Mouse (Mus musculus): ENCODE results near the gene Cacna2d2. TPM values are rescaled to one million over a fixed set of nuclear protein-coding genes. Genes with fewer than 3 reads are reported as not detected.

Cacna2d2 gene
- polyA plus RNA-seq, 1 experiment from 2014 or later: 0.15 TPM

GRCm38 (mm10) chr9:107417106-107417505 lies 17.7 kb downstream of the Cacna2d2 start:
- no peak for DNase-seq (ENCODE audit: low spot score)
- TF ChIP-seq EP300 (optimal IDR thresholded peaks at IDR 0.05) (no peak), CTCF (IDR thresholded peaks at IDR 0.05; ENCODE audit: low read depth) (no peak)
- H3K27me3 ChIP-seq (ENCODE audit: control insufficient read depth, insufficient read depth, low read length): no peaks in the 10 kb centered on the region
- 44% methylated on average over 6 of the region's 6 CpGs for WGBS
- no peak for ATAC-seq (ENCODE audit: low FRiP score, low TSS enrichment)
- H3K36me3 ChIP-seq (ENCODE audit: control insufficient read depth, insufficient read depth, low read length): no peaks in the 10 kb centered on the region
- no peak overlapping the region for H3K9ac ChIP-seq (ENCODE audit: low read length)
- no peaks in the 10 kb centered on the region for H3K9me3 ChIP-seq (ENCODE audit: control insufficient read depth, low read length)
- H3K4me3 ChIP-seq (ENCODE audit: low read depth, low read length): no peak overlapping the region
- H3K27ac ChIP-seq (replicated peaks): no peak overlapping the region
- no peak overlapping the region for H3K4me2 ChIP-seq (replicated peaks; ENCODE audit: low read depth)
- no peaks in the 10 kb centered on the region for H3K4me1 ChIP-seq (replicated peaks; ENCODE audit: control insufficient read depth, insufficient read depth)

- Histone ChIP-seq H3K9ac (ENCODE audit: low read length) (no peak overlapping the region), H3K27ac (replicated peaks) (no peak overlapping the region), H3K4me1 (replicated peaks; ENCODE audit: control insufficient read depth, insufficient read depth) (no peaks in the 10 kb centered on the region), H3K4me2 (replicated peaks; ENCODE audit: low read depth) (no peak overlapping the region), H3K9me3 (ENCODE audit: control insufficient read depth, low read length) (no peaks in the 10 kb centered on the region), H3K36me3 (ENCODE audit: control insufficient read depth, insufficient read depth, low read length) (no peaks in the 10 kb centered on the region), H3K27me3 (ENCODE audit: control insufficient read depth, insufficient read depth, low read length) (no peaks in the 10 kb centered on the region), H3K4me3 (ENCODE audit: low read depth, low read length) (no peak overlapping the region)
- ATAC-seq (ENCODE audit: low FRiP score, low TSS enrichment) (no peak), DNase-seq (ENCODE audit: low spot score) (no peak)
- WGBS: 65% methylated on average over 9 of the region's 9 CpGs
- TF ChIP-seq CTCF (IDR thresholded peaks at IDR 0.05; ENCODE audit: low read depth) (no peak), EP300 (optimal IDR thresholded peaks at IDR 0.05) (no peak)
These were observed 20.3 kb downstream of the Cacna2d2 start for GRCm38 (mm10) chr9:107419491-107420244.

- no peaks in the 10 kb centered on the region for H3K27me3 ChIP-seq (ENCODE audit: control insufficient read depth, insufficient read depth, low read length)
- no peak overlapping the region for H3K27ac ChIP-seq (replicated peaks)
- 76% methylated on average over 5 of the region's 5 CpGs for WGBS
- TF ChIP-seq CTCF (IDR thresholded peaks at IDR 0.05; ENCODE audit: low read depth) (no peak), EP300 (optimal IDR thresholded peaks at IDR 0.05) (no peak)
- no peak for ATAC-seq (ENCODE audit: low FRiP score, low TSS enrichment)
- no peaks in the 10 kb centered on the region for H3K9me3 ChIP-seq (ENCODE audit: control insufficient read depth, low read length)
- H3K4me2 ChIP-seq (replicated peaks; ENCODE audit: low read depth): no peak overlapping the region
- H3K36me3 ChIP-seq (ENCODE audit: control insufficient read depth, insufficient read depth, low read length): no peaks in the 10 kb centered on the region
- no peak overlapping the region for H3K9ac ChIP-seq (ENCODE audit: low read length)
- H3K4me1 ChIP-seq (replicated peaks; ENCODE audit: control insufficient read depth, insufficient read depth): no peaks in the 10 kb centered on the region
- no peak overlapping the region for H3K4me3 ChIP-seq (ENCODE audit: low read depth, low read length)
- no peak for DNase-seq (ENCODE audit: low spot score)
These were observed 21.5 kb downstream of the Cacna2d2 start for GRCm38 (mm10) chr9:107420898-107421297.

GRCm38 (mm10) chr9:107422878-107423277 lies 23.5 kb downstream of the Cacna2d2 start:
- TF ChIP-seq EP300 (optimal IDR thresholded peaks at IDR 0.05) (no peak), CTCF (IDR thresholded peaks at IDR 0.05; ENCODE audit: low read depth) (no peak)
- no peaks in the 10 kb centered on the region for H3K36me3 ChIP-seq (ENCODE audit: control insufficient read depth, insufficient read depth, low read length)
- WGBS: 27% methylated on average over 2 of the region's 2 CpGs
- no peak overlapping the region for H3K9ac ChIP-seq (ENCODE audit: low read length)
- H3K4me1 ChIP-seq (replicated peaks; ENCODE audit: control insufficient read depth, insufficient read depth): no peaks in the 10 kb centered on the region
- no peak overlapping the region for H3K4me2 ChIP-seq (replicated peaks; ENCODE audit: low read depth)
- H3K27ac ChIP-seq (replicated peaks): no peak overlapping the region
- no peak overlapping the region for H3K4me3 ChIP-seq (ENCODE audit: low read depth, low read length)
- no peak for ATAC-seq (ENCODE audit: low FRiP score, low TSS enrichment)
- no peaks in the 10 kb centered on the region for H3K9me3 ChIP-seq (ENCODE audit: control insufficient read depth, low read length)
- DNase-seq (ENCODE audit: low spot score): no peak
- no peaks in the 10 kb centered on the region for H3K27me3 ChIP-seq (ENCODE audit: control insufficient read depth, insufficient read depth, low read length)

GRCm38 (mm10) chr9:107424485-107425175 lies 25.2 kb downstream of the Cacna2d2 start:
- 68% methylated on average over 12 of the region's 12 CpGs for WGBS
- no peak for DNase-seq (ENCODE audit: low spot score)
- TF ChIP-seq EP300 (optimal IDR thresholded peaks at IDR 0.05): no peak
- no peak for TF ChIP-seq CTCF (IDR thresholded peaks at IDR 0.05; ENCODE audit: low read depth)

GRCm38 (mm10) chr9:107427876-107428275 lies 28.5 kb downstream of the Cacna2d2 start:
- TF ChIP-seq CTCF (IDR thresholded peaks at IDR 0.05; ENCODE audit: low read depth) (no peak), EP300 (optimal IDR thresholded peaks at IDR 0.05) (no peak)
- no peaks in the 10 kb centered on the region for H3K27me3 ChIP-seq (ENCODE audit: control insufficient read depth, insufficient read depth, low read length)
- no peak overlapping the region for H3K4me2 ChIP-seq (replicated peaks; ENCODE audit: low read depth)
- DNase-seq (ENCODE audit: low spot score) (no peak), ATAC-seq (ENCODE audit: low FRiP score, low TSS enrichment) (no peak)
- no peaks in the 10 kb centered on the region for H3K36me3 ChIP-seq (ENCODE audit: control insufficient read depth, insufficient read depth, low read length)
- H3K9ac ChIP-seq (ENCODE audit: low read length): no peak overlapping the region
- WGBS: 82% methylated on average over 7 of the region's 7 CpGs
- H3K27ac ChIP-seq (replicated peaks): no peak overlapping the region
- no peaks in the 10 kb centered on the region for H3K4me1 ChIP-seq (replicated peaks; ENCODE audit: control insufficient read depth, insufficient read depth)
- H3K9me3 ChIP-seq (ENCODE audit: control insufficient read depth, low read length): no peaks in the 10 kb centered on the region
- no peak overlapping the region for H3K4me3 ChIP-seq (ENCODE audit: low read depth, low read length)

More at GRCm38 (mm10) chr9:107424485-107425175, 25.2 kb downstream of the Cacna2d2 start:
- Histone ChIP-seq H3K4me3 (ENCODE audit: low read depth, low read length) (no peak overlapping the region), H3K27ac (replicated peaks) (no peak overlapping the region), H3K9ac (ENCODE audit: low read length) (no peak overlapping the region), H3K4me1 (replicated peaks; ENCODE audit: control insufficient read depth, insufficient read depth) (no peaks in the 10 kb centered on the region), H3K9me3 (ENCODE audit: control insufficient read depth, low read length) (no peaks in the 10 kb centered on the region), H3K36me3 (ENCODE audit: control insufficient read depth, insufficient read depth, low read length) (no peaks in the 10 kb centered on the region), H3K4me2 (replicated peaks; ENCODE audit: low read depth) (no peak overlapping the region), H3K27me3 (ENCODE audit: control insufficient read depth, insufficient read depth, low read length) (no peaks in the 10 kb centered on the region)
- ATAC-seq (ENCODE audit: low FRiP score, low TSS enrichment): no peak

Data from stomach, postnatal 0 days (tissue).